Mouse (Mus musculus) liver, embryonic 14.5 days (tissue): ENCODE data around the gene Wnt1. TPM values are rescaled to one million over a fixed set of nuclear protein-coding genes. Genes with fewer than 3 reads are reported as not detected.

ENCODE experiments used
- ATAC-seq: fragments of 200-750 bp; cut with Nextera tagmentation; 2 replicates; pipeline ENCODE4 v1.8.0; 2017; ENCODE audit warnings: moderate number of reproducible peaks, mild to moderate bottlenecking, moderate library complexity; ENCODE audit not compliant: insufficient read depth
- DNase-seq, 3 experiments: peaks; one replicate each; pipeline ENCODE4 v3.0.0-alpha.2; 2012 to 2013; ENCODE audit warnings: low read depth in 3 of 3, low spot score in 3 of 3
- H3K27ac ChIP-seq: fragments of 300-500 bp; sonication (generic); 2 replicates; pipeline ENCODE4 v1.5.1; 2014; ENCODE audit warnings: moderate library complexity, mild to moderate bottlenecking, control low read depth, inconsistent platforms
- H3K27me3 ChIP-seq: fragments of 300-500 bp; sonication (generic); 2 replicates; pipeline ENCODE4 v1.6.1; 2014; ENCODE audit warnings: mild to moderate bottlenecking, low read length, moderate library complexity; ENCODE audit not compliant: control insufficient read depth, insufficient read depth
- H3K36me3 ChIP-seq: fragments of 300-500 bp; sonication (generic); replicated peaks from 2 replicates; pipeline ENCODE4 v1.6.1; 2014; ENCODE audit warnings: low read depth; ENCODE audit not compliant: control insufficient read depth, insufficient read depth
- H3K4me1 ChIP-seq, 2 experiments: fragments of 200-500 bp in 1 of 2; fragments of 300-500 bp in 1 of 2; sonication (generic) in 1 of 2; replicated peaks; 2 replicates each; pipeline ENCODE4 v1.6.1; 2012 to 2014; ENCODE audit warnings: antibody characterized with exemption in 1 of 2, inconsistent platforms in 1 of 2, low read length in 1 of 2; ENCODE audit not compliant: control insufficient read depth in 2 of 2, insufficient read depth in 2 of 2
- H3K4me2 ChIP-seq: fragments of 300-500 bp; sonication (generic); 2 replicates; pipeline ENCODE4 v1.6.1; 2014; ENCODE audit warnings: low read depth, mild to moderate bottlenecking, control low read depth, moderate library complexity
- H3K4me3 ChIP-seq, 2 experiments: fragments of 200-500 bp in 1 of 2; fragments of 300-500 bp in 1 of 2; sonication (generic) in 1 of 2; 2 replicates each; pipeline ENCODE4 v1.5.1; 2012 to 2014; ENCODE audit warnings: low read depth in 2 of 2, low read length in 2 of 2, mild to moderate bottlenecking in 2 of 2, control low read depth in 1 of 2, inconsistent platforms in 1 of 2, moderate library complexity in 1 of 2; ENCODE audit not compliant: insufficient read depth in 1 of 2
- H3K9ac ChIP-seq: fragments of 300-500 bp; sonication (generic); replicated peaks from 2 replicates; pipeline ENCODE4 v1.6.1; 2014; ENCODE audit warnings: mild to moderate bottlenecking, control low read depth, moderate library complexity
- H3K9me3 ChIP-seq: fragments of 300-500 bp; sonication (generic); 2 replicates; pipeline ENCODE4 v1.6.1; 2016; ENCODE audit warnings: low read length, mixed read lengths; ENCODE audit not compliant: control insufficient read depth
- CTCF ChIP-seq: IDR thresholded peaks from 2 replicates; pipeline ENCODE4 v1.5.1; 2016; ENCODE audit warnings: antibody characterized with exemption, low read depth, control low read depth
- EP300 ChIP-seq: IDR thresholded peaks from 2 replicates; pipeline ENCODE4 v1.6.1; 2016; ENCODE audit warnings: antibody characterized with exemption, low read depth
- WGBS: fragments of 180-500 bp; shearing (Covaris S2); extraction: QIAGEN DNeasy Blood & Tissue Kit; methylation state at CpG from one replicate; pipeline ENCODE4 v1.1.7; 2014; ENCODE audit not compliant: insufficient replicate concordance; 5-methylcytosine and 5-hydroxymethylcytosine counted together
- polyA plus RNA-seq, 2 experiments: library from polyadenylated mRNA; depleted of rRNA in 1 of 2; stranded (reverse) in 1 of 2; unstranded in 1 of 2; fragments of >200 nt; fragmentation: Nextera tagmentation in 1 of 2; extraction: Ambion mirVana in 1 of 2; gene quantifications; 2 replicates each; pipeline versions ENCODE4 v1.2.1 to v1.2.3; 2012 to 2014

The Wnt1 gene
- polyA plus RNA-seq, 2 experiments = not detected

- peaks cover 28% of the 10 kb centered on the region for H3K36me3 ChIP-seq
- peaks cover 49 to 51% of the 10 kb centered on the region in 2 experiments for H3K4me1 ChIP-seq
- no peaks in the 10 kb centered on the region for H3K9me3 ChIP-seq
- peak within 1 kb of the TSS; percentile 79 to 89 for H3K4me3 ChIP-seq
- peak within 1 kb of the TSS; percentile 96 for H3K9ac ChIP-seq
- under 1% methylated on average over 61 of the region's 66 CpGs for WGBS
- DNase-seq (peak; percentile 86 to 89 (median 88)), ATAC-seq (peak; percentile 80)
- 0 out of 2 replicates have a peak, but pooled peaks have one; percentile 33 for TF ChIP-seq EP300
- TF ChIP-seq CTCF = peak; percentile 53
- peak within 1 kb of the TSS; percentile 84 for H3K4me2 ChIP-seq
- no peaks in the 10 kb centered on the region for H3K27me3 ChIP-seq
- H3K27ac ChIP-seq = peak within 1 kb of the TSS; percentile 98
These were observed 41.4 kb downstream of the Wnt1 start, which contains the start of gene Prkag1 for GRCm38 (mm10) chr15:98830736-98831683. TSS of gene Prkag1 (minus strand) at chr15:98831521.

DNA sequence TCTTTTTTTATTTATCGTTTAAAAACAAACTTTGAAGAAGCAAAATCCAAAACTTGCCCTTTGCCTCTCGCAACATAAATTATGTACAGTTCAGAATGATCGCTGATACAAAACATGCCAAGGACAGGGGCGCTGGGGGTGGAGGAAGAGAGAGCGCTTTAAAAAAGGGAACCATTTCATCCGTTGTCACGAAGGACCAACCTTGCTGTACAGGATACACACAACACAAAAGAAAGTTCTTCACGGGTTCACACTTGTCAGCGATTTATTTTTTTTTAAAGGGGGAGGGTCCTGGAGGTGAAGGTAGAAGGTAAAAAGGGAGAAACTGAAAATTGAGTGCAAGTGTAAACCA lies 42.0 kb downstream of the Wnt1 start:
- TF ChIP-seq CTCF (no peak), EP300 (no peak)
- H3K9ac ChIP-seq = peak overlapping the region; percentile 96
- DNase-seq (no peak), ATAC-seq (peak; percentile 7; the same call in 1 of the 2 replicates)
- H3K4me3 ChIP-seq = peak overlapping the region; percentile 79 to 89
- peaks cover 34% of the 10 kb centered on the region for H3K36me3 ChIP-seq
- peak overlapping the region; percentile 84 for H3K4me2 ChIP-seq
- H3K4me1 ChIP-seq = peaks cover 50 to 51% of the 10 kb centered on the region in 2 experiments
- peak overlapping the region; percentile 98 for H3K27ac ChIP-seq
- 2% methylated on average over 9 of the region's 9 CpGs for WGBS
- no peaks in the 10 kb centered on the region for H3K9me3 ChIP-seq
- H3K27me3 ChIP-seq = no peaks in the 10 kb centered on the region

DNA sequence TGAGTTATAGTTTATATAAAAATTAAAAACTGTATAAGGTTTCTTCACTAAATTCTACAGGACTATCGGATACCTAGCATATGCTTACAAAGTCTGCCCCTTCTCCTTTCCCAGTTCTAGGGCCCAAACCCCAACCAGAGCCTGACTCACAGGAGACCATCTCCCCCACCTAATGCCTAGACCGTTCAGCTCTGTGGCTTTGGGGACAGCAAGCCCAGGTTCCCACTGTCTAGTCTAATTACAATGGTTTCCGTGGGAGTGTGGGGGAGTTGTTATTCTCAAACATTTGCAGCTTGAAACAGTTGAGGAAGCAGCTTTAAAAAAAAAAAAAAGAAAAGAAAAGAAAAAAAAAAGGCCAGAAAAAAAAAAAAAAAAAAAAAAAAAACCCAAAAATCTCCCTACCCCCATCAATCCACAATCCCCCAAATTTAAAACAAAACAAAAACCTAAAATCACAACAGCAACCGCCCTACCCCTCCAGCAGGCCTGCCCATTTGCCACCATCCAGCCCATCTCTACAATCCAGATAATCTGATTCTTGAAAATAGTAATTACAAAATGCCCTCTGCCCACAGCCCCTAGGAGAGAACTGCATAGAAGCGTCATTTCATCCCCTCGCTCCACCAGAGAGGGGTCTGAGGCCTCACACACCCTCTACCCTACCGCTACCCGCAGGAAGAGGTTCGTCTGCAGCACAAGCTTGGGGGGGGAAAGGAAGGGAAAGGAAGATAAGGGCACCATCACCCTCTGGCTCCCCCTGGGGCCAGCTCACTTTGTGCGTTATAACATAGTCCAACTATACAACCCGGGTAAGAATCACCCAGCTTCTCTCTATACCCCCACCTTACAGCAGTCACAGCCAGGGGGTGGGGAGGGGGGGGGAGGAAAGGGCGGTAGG lies 42.8 kb downstream of the Wnt1 start:
- DNase-seq = peak; percentile 57 to 66 (median 63)
- Histone ChIP-seq H3K4me2 (peak overlapping the region; percentile 84), H3K9ac (peak overlapping the region; percentile 96), H3K36me3 (peaks cover 39% of the 10 kb centered on the region), H3K9me3 (no peaks in the 10 kb centered on the region), H3K27ac (peak overlapping the region; percentile 98), H3K4me3 (peak overlapping the region in 1 of 2 experiments; percentile 9; a peak in 2 of 4 replicates), H3K4me1 (peaks cover 48 to 51% of the 10 kb centered on the region in 2 experiments), H3K27me3 (no peaks in the 10 kb centered on the region)
- peak; percentile 72 for TF ChIP-seq CTCF
- TF ChIP-seq EP300 = no peak
- ATAC-seq = peak; percentile 11; the same call in 1 of the 2 replicates
- WGBS = 11% methylated on average over 11 of the region's 12 CpGs

GRCm38 (mm10) chr15:98833281-98833680 lies 43.6 kb downstream of the Wnt1 start:
- Histone ChIP-seq H3K27me3 (no peaks in the 10 kb centered on the region), H3K9ac (peak overlapping the region; percentile 96), H3K27ac (peak overlapping the region; percentile 79), H3K4me3 (no peak overlapping the region), H3K4me1 (peaks cover 49 to 52% of the 10 kb centered on the region in 2 experiments), H3K4me2 (peak overlapping the region; percentile 84), H3K9me3 (no peaks in the 10 kb centered on the region), H3K36me3 (peaks cover 41% of the 10 kb centered on the region)
- TF ChIP-seq CTCF (no peak), EP300 (no peak)
- DNase-seq = no peak
- 60% methylated on average over 11 of the region's 11 CpGs for WGBS
- no peak for ATAC-seq
